Mouse (Mus musculus) lung, postnatal 14 days (tissue): ENCODE results near the gene Hbb-bh2.
"Not testable (repeated sequence)": the region's sequence is repeated elsewhere in the genome, so short reads cannot be mapped to it uniquely, and the experiment has no call there.

ENCODE experiments used
- DNase-seq: peaks from one replicate; pipeline ENCODE4 v3.0.0; 2021

Gene Hbb-bh2

GRCm38 (mm10) chr7:103811223-103811845, 29.0 kb downstream of the Hbb-bh2 start:
- DNase-seq: no peak

GRCm38 (mm10) chr7:103810746-103811145, 29.6 kb downstream of the Hbb-bh2 start:
- DNase-seq: no peak

GRCm38 (mm10) chr7:103810296-103810695, 30.0 kb downstream of the Hbb-bh2 start:
- DNase-seq: no peak

- DNase-seq: no peak
Observed at GRCm38 (mm10) chr7:103809801-103810155, 30.5 kb downstream of the Hbb-bh2 start.

- DNase-seq: no peak
Observed at GRCm38 (mm10) chr7:103808971-103809800, 31.1 kb downstream of the Hbb-bh2 start.

GRCm38 (mm10) chr7:103808120-103808519, 32.2 kb downstream of the Hbb-bh2 start:
- not testable (repeated sequence) for DNase-seq

- no peak for DNase-seq
Observed at GRCm38 (mm10) chr7:103806856-103807255, 33.5 kb downstream of the Hbb-bh2 start.

GRCm38 (mm10) chr7:103792669-103793388, 47.5 kb downstream of the Hbb-bh2 start:
- no peak for DNase-seq

- no peak for DNase-seq
Observed at GRCm38 (mm10) chr7:103791721-103792120, 48.6 kb downstream of the Hbb-bh2 start, which contains the start of gene Olfr67. TSS of gene Olfr67 (minus strand) at chr7:103791821.
